Mouse (Mus musculus): ENCODE measurements around the gene Psmd12. TPM values are rescaled to one million over a fixed set of nuclear protein-coding genes. Genes with fewer than 3 reads are reported as not detected.
"Not testable (repeated sequence)": the region's sequence is repeated elsewhere in the genome, so short reads cannot be mapped to it uniquely, and the experiment has no call there.

The Psmd12 gene
- polyA plus RNA-seq, 2 experiments: 70.9 to 156 TPM

- Histone ChIP-seq H3K27ac (replicated peaks; ENCODE audit: low read depth, low read length) (no peak overlapping the region), H3K9ac (ENCODE audit: low read depth, low read length, severe bottlenecking) (no peak overlapping the region), H3K36me3 (ENCODE audit: control insufficient read depth, insufficient read depth, low read length) (peaks cover 45% of the 10 kb centered on the region), H3K4me3 (replicated peaks; ENCODE audit: low read length) (no peak overlapping the region), H3K9me3 (ENCODE audit: control insufficient read depth, low read length) (no peaks in the 10 kb centered on the region), H3K27me3 (ENCODE audit: control insufficient read depth, insufficient read depth, low read length) (no peaks in the 10 kb centered on the region), H3K4me1 (ENCODE audit: control insufficient read depth, insufficient read depth, low read length) (peaks cover 13% of the 10 kb centered on the region), H3K4me2 (replicated peaks; ENCODE audit: low read depth, low read length, severe bottlenecking) (no peak overlapping the region)
- DNase-seq (ENCODE audit: low spot score) (no peak), ATAC-seq (ENCODE audit: low FRiP score, low read depth) (no peak)
- TF ChIP-seq POLR2A (IDR thresholded peaks at IDR 0.05; ENCODE audit: borderline replicate concordance, extremely low read depth, insufficient read depth, insufficient read length): no peak
- 92% methylated on average over 3 of the region's 3 CpGs for WGBS
Observed at GRCm38 (mm10) chr11:107484341-107484740, 5.1 kb downstream of the Psmd12 start.

DNA sequence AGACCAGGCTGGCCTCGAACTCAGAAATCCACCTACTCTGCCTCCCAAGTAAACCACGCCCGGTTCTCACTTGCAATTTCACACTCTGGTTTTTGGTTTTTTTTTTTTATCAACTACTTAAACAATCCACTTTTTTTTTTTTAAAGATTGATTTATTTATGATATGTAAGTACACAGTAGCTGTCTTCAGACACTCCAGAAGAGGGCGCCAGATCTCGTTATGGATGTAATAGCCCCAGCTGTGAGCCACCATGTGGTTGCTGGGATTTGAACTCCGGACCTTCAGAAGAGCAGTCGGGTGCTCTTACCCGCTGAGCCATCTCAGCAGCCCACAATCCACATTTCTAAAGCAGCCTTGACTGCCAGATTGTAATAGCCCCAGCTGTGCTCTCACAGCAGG, 23.5 kb downstream of the Psmd12 start:
- Histone ChIP-seq H3K4me3 (replicated peaks; ENCODE audit: low read length) (no peak overlapping the region), H3K27me3 (ENCODE audit: control insufficient read depth, insufficient read depth, low read length) (no peaks in the 10 kb centered on the region), H3K27ac (replicated peaks; ENCODE audit: low read depth, low read length) (no peak overlapping the region), H3K9me3 (ENCODE audit: control insufficient read depth, low read length) (no peaks in the 10 kb centered on the region), H3K9ac (ENCODE audit: low read depth, low read length, severe bottlenecking) (no peak overlapping the region), H3K36me3 (ENCODE audit: control insufficient read depth, insufficient read depth, low read length) (peaks cover 27% of the 10 kb centered on the region), H3K4me2 (replicated peaks; ENCODE audit: low read depth, low read length, severe bottlenecking) (no peak overlapping the region), H3K4me1 (ENCODE audit: control insufficient read depth, insufficient read depth, low read length) (no peaks in the 10 kb centered on the region)
- 85% methylated on average over 8 of the region's 8 CpGs for WGBS
- no peak for ATAC-seq (ENCODE audit: low FRiP score, low read depth)
- no peak for TF ChIP-seq POLR2A (IDR thresholded peaks at IDR 0.05; ENCODE audit: borderline replicate concordance, extremely low read depth, insufficient read depth, insufficient read length)
- DNase-seq (ENCODE audit: low spot score): no peak

DNA sequence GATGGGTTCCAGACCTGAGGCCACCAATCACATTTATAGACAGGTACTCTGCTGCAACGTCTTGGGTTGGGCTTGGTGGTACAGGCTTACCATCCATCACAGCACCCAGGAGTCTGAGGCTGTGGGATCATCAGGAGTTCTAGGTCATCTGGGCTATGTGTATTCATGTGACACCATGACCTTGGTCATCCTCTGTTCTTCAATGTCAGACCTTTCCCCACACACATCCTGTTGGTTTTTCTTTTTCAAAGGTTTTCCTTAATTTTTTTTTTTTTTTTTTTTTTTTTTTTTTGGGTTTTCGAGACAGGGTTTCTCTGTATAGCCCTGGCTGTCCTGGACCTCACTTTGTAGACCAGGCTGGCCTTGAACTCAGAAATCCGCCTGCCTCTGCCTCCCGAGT, 25.1 kb downstream of the Psmd12 start:
- not testable (repeated sequence) for H3K4me1 ChIP-seq (ENCODE audit: control insufficient read depth, insufficient read depth, low read length); ATAC-seq (ENCODE audit: low FRiP score, low read depth); H3K4me2 ChIP-seq (replicated peaks; ENCODE audit: low read depth, low read length, severe bottlenecking); DNase-seq (ENCODE audit: low spot score); H3K27ac ChIP-seq (replicated peaks; ENCODE audit: low read depth, low read length); H3K4me3 ChIP-seq (replicated peaks; ENCODE audit: low read length); H3K9me3 ChIP-seq (ENCODE audit: control insufficient read depth, low read length); H3K27me3 ChIP-seq (ENCODE audit: control insufficient read depth, insufficient read depth, low read length); H3K9ac ChIP-seq (ENCODE audit: low read depth, low read length, severe bottlenecking)
- peaks cover 14% of the 10 kb centered on the region for H3K36me3 ChIP-seq (ENCODE audit: control insufficient read depth, insufficient read depth, low read length)
- 90% methylated on average over 3 of the region's 4 CpGs for WGBS

GRCm38 (mm10) chr11:107506260-107506659, 27.0 kb downstream of the Psmd12 start:
- no peak for TF ChIP-seq POLR2A (IDR thresholded peaks at IDR 0.05; ENCODE audit: borderline replicate concordance, extremely low read depth, insufficient read depth, insufficient read length)
- Histone ChIP-seq H3K9ac (ENCODE audit: low read depth, low read length, severe bottlenecking) (no peak overlapping the region), H3K4me2 (replicated peaks; ENCODE audit: low read depth, low read length, severe bottlenecking) (no peak overlapping the region), H3K36me3 (ENCODE audit: control insufficient read depth, insufficient read depth, low read length) (0 out of 2 replicates have a peak, but pooled peaks cover 2% of the 10 kb centered on the region), H3K27ac (replicated peaks; ENCODE audit: low read depth, low read length) (no peak overlapping the region), H3K9me3 (ENCODE audit: control insufficient read depth, low read length) (no peaks in the 10 kb centered on the region), H3K27me3 (ENCODE audit: control insufficient read depth, insufficient read depth, low read length) (no peaks in the 10 kb centered on the region), H3K4me3 (replicated peaks; ENCODE audit: low read length) (no peak overlapping the region), H3K4me1 (ENCODE audit: control insufficient read depth, insufficient read depth, low read length) (peaks cover 6% of the 10 kb centered on the region; the same call in 1 of the 2 replicates)
- no peak for ATAC-seq (ENCODE audit: low FRiP score, low read depth)
- no peak for DNase-seq (ENCODE audit: low spot score)
- 74% methylated on average over 1 of the region's 1 CpGs for WGBS

DNA sequence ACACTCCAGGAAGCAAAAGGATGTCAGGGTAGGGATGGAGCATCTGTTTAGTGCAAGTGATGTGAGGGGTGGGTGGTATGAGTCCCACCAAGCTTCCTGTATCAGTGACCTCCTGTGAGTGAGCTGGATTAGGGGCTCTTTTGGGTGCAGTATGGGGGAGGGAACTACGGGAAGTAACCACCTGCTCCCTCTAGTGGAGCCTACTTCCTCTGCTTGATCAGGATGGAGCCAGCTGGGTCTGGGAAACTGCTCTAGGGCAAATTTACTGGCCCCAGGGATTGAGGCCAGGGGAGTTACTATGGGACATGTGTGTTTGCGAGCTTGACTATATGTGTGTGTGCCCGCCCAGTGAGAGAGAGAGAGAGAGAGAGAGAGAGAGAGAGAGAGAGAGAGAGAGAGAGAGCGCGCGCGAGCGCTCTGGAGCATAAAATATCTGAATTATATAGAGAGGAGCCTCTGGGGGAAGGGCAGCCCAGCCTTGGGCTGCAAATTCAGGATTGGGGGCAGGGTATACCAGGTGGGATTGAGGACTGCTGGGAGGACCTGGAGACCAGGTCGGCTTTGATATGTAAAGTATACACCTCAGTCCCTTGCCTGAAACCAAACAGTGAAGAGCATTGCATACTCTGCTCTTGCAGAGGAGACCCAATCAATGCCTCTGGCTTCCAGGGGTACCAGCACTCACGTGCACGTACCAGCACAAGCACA, 30.5 kb downstream of the Psmd12 start:
- Histone ChIP-seq H3K9ac (ENCODE audit: low read depth, low read length, severe bottlenecking) (peak overlapping the region; percentile 31; the same call in 1 of the 2 replicates), H3K27me3 (ENCODE audit: control insufficient read depth, insufficient read depth, low read length) (no peaks in the 10 kb centered on the region), H3K9me3 (ENCODE audit: control insufficient read depth, low read length) (no peaks in the 10 kb centered on the region), H3K4me3 (replicated peaks; ENCODE audit: low read length) (no peak overlapping the region), H3K36me3 (ENCODE audit: control insufficient read depth, insufficient read depth, low read length) (no peaks in the 10 kb centered on the region), H3K27ac (replicated peaks; ENCODE audit: low read depth, low read length) (no peak overlapping the region), H3K4me1 (ENCODE audit: control insufficient read depth, insufficient read depth, low read length) (peaks cover 6% of the 10 kb centered on the region; the same call in 1 of the 2 replicates), H3K4me2 (replicated peaks; ENCODE audit: low read depth, low read length, severe bottlenecking) (peak overlapping the region; percentile 27; the same call in 1 of the 2 replicates)
- no peak for ATAC-seq (ENCODE audit: low FRiP score, low read depth)
- DNase-seq (ENCODE audit: low spot score): no peak
- 33% methylated on average over 11 of the region's 11 CpGs for WGBS
- TF ChIP-seq POLR2A (IDR thresholded peaks at IDR 0.05; ENCODE audit: borderline replicate concordance, extremely low read depth, insufficient read depth, insufficient read length): no peak

All from limb, embryonic 14.5 days (tissue).